Mouse (Mus musculus) G1E (cell line): ENCODE measurements around the gene Pla2g15.

ENCODE experiments used
- CTCF ChIP-seq: IDR thresholded peaks from 2 replicates; pipeline ENCODE4 v1.5.1; 2012; ENCODE audit warnings: low read depth, low read length, inconsistent platforms, mixed read lengths
- GATA1 ChIP-seq: IDR thresholded peaks from 2 replicates; pipeline ENCODE4 v1.6.1; 2012; ENCODE audit warnings: borderline replicate concordance, low read length, inconsistent platforms, mixed read lengths
- TAL1 ChIP-seq: conservative IDR thresholded peaks from 2 replicates; pipeline ENCODE4 v1.6.1; 2012; ENCODE audit warnings: low read depth, low read length, inconsistent platforms, mixed read lengths

- TF ChIP-seq CTCF (no peak), TAL1 (no peak), GATA1 (no peak)
These were observed 23.1 kb upstream of the Pla2g15 start for GRCm38 (mm10) chr8:106127054-106127453.
